Mouse (Mus musculus) intestine, postnatal 0 days (tissue): ENCODE results near the gene Cmss1. TPM values are rescaled to one million over a fixed set of nuclear protein-coding genes. Genes with fewer than 3 reads are reported as not detected.

ENCODE experiments used
- ATAC-seq: fragments of 200-750 bp; cut with Nextera tagmentation; 2 replicates; pipeline ENCODE4 v1.8.0; 2017; ENCODE audit warnings: mild to moderate bottlenecking, moderate TSS enrichment, moderate library complexity
- H3K27ac ChIP-seq: fragments of 300-500 bp; sonication (generic); 2 replicates; pipeline ENCODE4 v1.5.1; 2014; ENCODE audit warnings: mild to moderate bottlenecking, low read depth, low read length, moderate library complexity
- H3K27me3 ChIP-seq: fragments of 300-500 bp; sonication (generic); replicated peaks from 2 replicates; pipeline ENCODE4 v1.6.1; 2014; ENCODE audit warnings: low read length, mixed read lengths; ENCODE audit not compliant: control insufficient read depth, insufficient read depth
- H3K36me3 ChIP-seq: fragments of 300-500 bp; sonication (generic); 2 replicates; pipeline ENCODE4 v1.6.1; 2014; ENCODE audit warnings: mild to moderate bottlenecking, moderate library complexity; ENCODE audit not compliant: control insufficient read depth, insufficient read depth
- H3K4me1 ChIP-seq: fragments of 300-500 bp; sonication (generic); replicated peaks from 2 replicates; pipeline ENCODE4 v1.6.1; 2014; ENCODE audit warnings: antibody characterized with exemption, low read length, mixed read lengths; ENCODE audit not compliant: control insufficient read depth, insufficient read depth
- H3K4me2 ChIP-seq: fragments of 300-500 bp; sonication (generic); replicated peaks from 2 replicates; pipeline ENCODE4 v1.6.1; 2014; ENCODE audit warnings: low read depth, mild to moderate bottlenecking, moderate library complexity
- H3K4me3 ChIP-seq: fragments of 300-500 bp; sonication (generic); 2 replicates; pipeline ENCODE4 v1.5.1; 2014; ENCODE audit warnings: low read depth, low read length
- H3K9ac ChIP-seq: fragments of 300-500 bp; sonication (generic); 2 replicates; pipeline ENCODE4 v1.6.1; 2014; ENCODE audit warnings: mild to moderate bottlenecking, low read depth, low read length
- H3K9me3 ChIP-seq: fragments of 300-500 bp; sonication (generic); 2 replicates; pipeline ENCODE4 v1.6.1; 2016; ENCODE audit warnings: mixed run types; ENCODE audit not compliant: control insufficient read depth
- CTCF ChIP-seq: sonication (generic); IDR thresholded peaks from 2 replicates; pipeline ENCODE4 v1.5.1; 2016; ENCODE audit warnings: low read depth, mild to moderate bottlenecking, control low read depth, antibody characterized with exemption, moderate library complexity
- WGBS: fragments of 180-500 bp; shearing (Covaris S2); extraction: QIAGEN DNeasy Blood & Tissue Kit; methylation state at CpG from one replicate; pipeline ENCODE4 v1.1.7; 2014; 5-methylcytosine and 5-hydroxymethylcytosine counted together
- polyA plus RNA-seq: library from polyadenylated mRNA; unstranded; fragments of >200 nt; fragmentation: Nextera tagmentation; extraction: Ambion mirVana; gene quantifications from 2 replicates; pipeline ENCODE4 v1.2.1, GENCODE M21; 2015

Gene Cmss1
- polyA plus RNA-seq, 1 experiment from 2014 or later, result 19.1 TPM

- Histone ChIP-seq H3K4me3 (no peak overlapping the region), H3K27me3 (no peaks in the 10 kb centered on the region), H3K4me1 (peaks cover 2% of the 10 kb centered on the region), H3K4me2 (no peak overlapping the region), H3K36me3 (no peaks in the 10 kb centered on the region), H3K27ac (no peak overlapping the region), H3K9me3 (no peaks in the 10 kb centered on the region), H3K9ac (no peak overlapping the region)
- WGBS, result 68% methylated on average over 10 of the region's 10 CpGs
- no peak for TF ChIP-seq CTCF
- ATAC-seq, result no peak
Observed at GRCm38 (mm10) chr16:57426680-57427079, 180.0 kb downstream of the Cmss1 start.

GRCm38 (mm10) chr16:57423001-57423800 is 183.5 kb downstream of the Cmss1 start:
- Histone ChIP-seq H3K4me2 (no peak overlapping the region), H3K27ac (no peak overlapping the region), H3K36me3 (no peaks in the 10 kb centered on the region), H3K27me3 (no peaks in the 10 kb centered on the region), H3K4me3 (no peak overlapping the region), H3K9me3 (no peaks in the 10 kb centered on the region), H3K4me1 (peaks cover 5% of the 10 kb centered on the region), H3K9ac (no peak overlapping the region)
- WGBS, result 73% methylated on average over 6 of the region's 6 CpGs
- no peak for TF ChIP-seq CTCF
- ATAC-seq, result no peak

- H3K9me3 ChIP-seq, result no peaks in the 10 kb centered on the region
- 47% methylated on average over 7 of the region's 7 CpGs for WGBS
- H3K4me1 ChIP-seq, result peaks cover 5% of the 10 kb centered on the region
- H3K4me3 ChIP-seq, result no peak overlapping the region
- no peaks in the 10 kb centered on the region for H3K36me3 ChIP-seq
- peak overlapping the region; percentile 16; the same call in 1 of the 2 replicates for H3K27ac ChIP-seq
- no peaks in the 10 kb centered on the region for H3K27me3 ChIP-seq
- H3K4me2 ChIP-seq, result no peak overlapping the region
- no peak overlapping the region for H3K9ac ChIP-seq
- ATAC-seq, result 0 out of 2 replicates have a peak, but pooled peaks have one; percentile 45
- no peak for TF ChIP-seq CTCF
Observed at GRCm38 (mm10) chr16:57421680-57422417, 184.8 kb downstream of the Cmss1 start.

GRCm38 (mm10) chr16:57420773-57421556 is 185.7 kb downstream of the Cmss1 start:
- H3K36me3 ChIP-seq, result no peaks in the 10 kb centered on the region
- H3K4me3 ChIP-seq, result no peak overlapping the region
- H3K4me1 ChIP-seq, result peaks cover 5% of the 10 kb centered on the region
- H3K4me2 ChIP-seq, result no peak overlapping the region
- 0 out of 2 replicates have a peak, but pooled peaks have one; percentile 38 for ATAC-seq
- no peaks in the 10 kb centered on the region for H3K9me3 ChIP-seq
- peak overlapping the region; percentile 16; the same call in 1 of the 2 replicates for H3K27ac ChIP-seq
- H3K27me3 ChIP-seq, result no peaks in the 10 kb centered on the region
- TF ChIP-seq CTCF, result no peak
- 32% methylated on average over 8 of the region's 8 CpGs for WGBS
- H3K9ac ChIP-seq, result no peak overlapping the region

- H3K9me3 ChIP-seq, result no peaks in the 10 kb centered on the region
- no peaks in the 10 kb centered on the region for H3K36me3 ChIP-seq
- H3K4me1 ChIP-seq, result peaks cover 5% of the 10 kb centered on the region
- no peak overlapping the region for H3K9ac ChIP-seq
- WGBS, result 80% methylated on average over 5 of the region's 5 CpGs
- no peak overlapping the region for H3K4me2 ChIP-seq
- TF ChIP-seq CTCF, result no peak
- no peak overlapping the region for H3K27ac ChIP-seq
- H3K27me3 ChIP-seq, result no peaks in the 10 kb centered on the region
- no peak overlapping the region for H3K4me3 ChIP-seq
- ATAC-seq, result no peak
Observed at GRCm38 (mm10) chr16:57419881-57420280, 186.8 kb downstream of the Cmss1 start.

- Histone ChIP-seq H3K9ac (no peak overlapping the region), H3K4me1 (peaks cover 5% of the 10 kb centered on the region), H3K27ac (peak overlapping the region; percentile 35; the same call in 1 of the 2 replicates), H3K9me3 (no peaks in the 10 kb centered on the region), H3K36me3 (no peaks in the 10 kb centered on the region), H3K4me3 (no peak overlapping the region), H3K4me2 (no peak overlapping the region), H3K27me3 (no peaks in the 10 kb centered on the region)
- no peak for ATAC-seq
- WGBS, result 66% methylated on average over 5 of the region's 5 CpGs
- no peak for TF ChIP-seq CTCF
Observed at GRCm38 (mm10) chr16:57419332-57419731, 187.3 kb downstream of the Cmss1 start.
